Mouse (Mus musculus) intestine, postnatal 0 days (tissue): ENCODE data around the gene Cth. TPM values are rescaled to one million over a fixed set of nuclear protein-coding genes. Genes with fewer than 3 reads are reported as not detected.

Source experiments
- ATAC-seq: fragments of 200-750 bp; cut with Nextera tagmentation; 2 replicates; pipeline ENCODE4 v1.8.0; 2017; ENCODE audit warnings: mild to moderate bottlenecking, moderate TSS enrichment, moderate library complexity
- H3K27ac ChIP-seq: fragments of 300-500 bp; sonication (generic); 2 replicates; pipeline ENCODE4 v1.5.1; 2014; ENCODE audit warnings: mild to moderate bottlenecking, low read depth, low read length, moderate library complexity
- H3K27me3 ChIP-seq: fragments of 300-500 bp; sonication (generic); replicated peaks from 2 replicates; pipeline ENCODE4 v1.6.1; 2014; ENCODE audit warnings: low read length, mixed read lengths; ENCODE audit not compliant: control insufficient read depth, insufficient read depth
- H3K36me3 ChIP-seq: fragments of 300-500 bp; sonication (generic); 2 replicates; pipeline ENCODE4 v1.6.1; 2014; ENCODE audit warnings: mild to moderate bottlenecking, moderate library complexity; ENCODE audit not compliant: control insufficient read depth, insufficient read depth
- H3K4me1 ChIP-seq: fragments of 300-500 bp; sonication (generic); replicated peaks from 2 replicates; pipeline ENCODE4 v1.6.1; 2014; ENCODE audit warnings: antibody characterized with exemption, low read length, mixed read lengths; ENCODE audit not compliant: control insufficient read depth, insufficient read depth
- H3K4me2 ChIP-seq: fragments of 300-500 bp; sonication (generic); replicated peaks from 2 replicates; pipeline ENCODE4 v1.6.1; 2014; ENCODE audit warnings: low read depth, mild to moderate bottlenecking, moderate library complexity
- H3K4me3 ChIP-seq: fragments of 300-500 bp; sonication (generic); 2 replicates; pipeline ENCODE4 v1.5.1; 2014; ENCODE audit warnings: low read depth, low read length
- H3K9ac ChIP-seq: fragments of 300-500 bp; sonication (generic); 2 replicates; pipeline ENCODE4 v1.6.1; 2014; ENCODE audit warnings: mild to moderate bottlenecking, low read depth, low read length
- H3K9me3 ChIP-seq: fragments of 300-500 bp; sonication (generic); 2 replicates; pipeline ENCODE4 v1.6.1; 2016; ENCODE audit warnings: mixed run types; ENCODE audit not compliant: control insufficient read depth
- CTCF ChIP-seq: sonication (generic); IDR thresholded peaks from 2 replicates; pipeline ENCODE4 v1.5.1; 2016; ENCODE audit warnings: low read depth, mild to moderate bottlenecking, control low read depth, antibody characterized with exemption, moderate library complexity
- WGBS: fragments of 180-500 bp; shearing (Covaris S2); extraction: QIAGEN DNeasy Blood & Tissue Kit; methylation state at CpG from one replicate; pipeline ENCODE4 v1.1.7; 2014; 5-methylcytosine and 5-hydroxymethylcytosine counted together
- polyA plus RNA-seq: library from polyadenylated mRNA; unstranded; fragments of >200 nt; fragmentation: Nextera tagmentation; extraction: Ambion mirVana; gene quantifications from 2 replicates; pipeline ENCODE4 v1.2.1, GENCODE M21; 2015

Cth gene
- 14.7 and 19.7 TPM in 2 replicates for polyA plus RNA-seq

- H3K9ac ChIP-seq = peak within 1 kb of the TSS; percentile 56
- peak; percentile 18 for TF ChIP-seq CTCF
- peak; percentile 100 for ATAC-seq
- no peaks in the 10 kb centered on the region for H3K9me3 ChIP-seq
- no peaks in the 10 kb centered on the region; the same call in 1 of the 2 replicates for H3K36me3 ChIP-seq
- H3K4me1 ChIP-seq = 0 out of 2 replicates have a peak, but pooled peaks cover 2% of the 10 kb centered on the region
- no peaks in the 10 kb centered on the region for H3K27me3 ChIP-seq
- H3K4me3 ChIP-seq = peak within 1 kb of the TSS; percentile 46
- H3K4me2 ChIP-seq = peak within 1 kb of the TSS; percentile 87
- H3K27ac ChIP-seq = no peak within 1 kb of the TSS
- under 1% methylated on average over 30 of the region's 30 CpGs for WGBS
These were observed at the start of gene Cth for GRCm38 (mm10) chr3:157924692-157925328. Cth (minus strand) TSS chr3:157925077.

GRCm38 (mm10) chr3:157973236-157973635, 48.4 kb upstream of the Cth start:
- Histone ChIP-seq H3K4me2 (no peak overlapping the region), H3K27ac (no peak overlapping the region), H3K27me3 (no peaks in the 10 kb centered on the region), H3K4me3 (no peak overlapping the region), H3K36me3 (no peaks in the 10 kb centered on the region), H3K9me3 (no peaks in the 10 kb centered on the region), H3K4me1 (no peaks in the 10 kb centered on the region), H3K9ac (no peak overlapping the region)
- no peak for ATAC-seq
- WGBS = 98% methylated on average over 2 of the region's 2 CpGs
- TF ChIP-seq CTCF = peak; percentile 24; the same call in 1 of the 2 replicates

GRCm38 (mm10) chr3:157971151-157971550, 46.3 kb upstream of the Cth start:
- 91% methylated on average over 2 of the region's 2 CpGs for WGBS
- no peak for TF ChIP-seq CTCF
- no peak overlapping the region for H3K4me3 ChIP-seq

GRCm38 (mm10) chr3:157957320-157957719, 32.4 kb upstream of the Cth start:
- TF ChIP-seq CTCF = no peak
- Histone ChIP-seq H3K9ac (no peak overlapping the region), H3K4me2 (no peak overlapping the region), H3K9me3 (no peaks in the 10 kb centered on the region), H3K4me3 (no peak overlapping the region), H3K27me3 (no peaks in the 10 kb centered on the region), H3K27ac (no peak overlapping the region), H3K36me3 (no peaks in the 10 kb centered on the region), H3K4me1 (no peaks in the 10 kb centered on the region)
- no peak for ATAC-seq

More at GRCm38 (mm10) chr3:157971151-157971550, 46.3 kb upstream of the Cth start:
- Histone ChIP-seq H3K9me3 (no peaks in the 10 kb centered on the region), H3K36me3 (no peaks in the 10 kb centered on the region), H3K27ac (no peak overlapping the region), H3K4me2 (no peak overlapping the region), H3K4me1 (no peaks in the 10 kb centered on the region), H3K27me3 (no peaks in the 10 kb centered on the region), H3K9ac (no peak overlapping the region)
- no peak for ATAC-seq

GRCm38 (mm10) chr3:157956201-157956600, 31.3 kb upstream of the Cth start:
- Histone ChIP-seq H3K27me3 (no peaks in the 10 kb centered on the region), H3K9me3 (no peaks in the 10 kb centered on the region), H3K4me1 (no peaks in the 10 kb centered on the region), H3K4me3 (no peak overlapping the region), H3K9ac (no peak overlapping the region), H3K4me2 (no peak overlapping the region), H3K36me3 (no peaks in the 10 kb centered on the region), H3K27ac (no peak overlapping the region)
- no peak for TF ChIP-seq CTCF
- no peak for ATAC-seq
- 92% methylated on average over 3 of the region's 3 CpGs for WGBS

- H3K4me3 ChIP-seq = no peak overlapping the region
- WGBS = 83% methylated on average over 2 of the region's 2 CpGs
- no peak for ATAC-seq
- H3K4me1 ChIP-seq = no peaks in the 10 kb centered on the region
- H3K27ac ChIP-seq = no peak overlapping the region
- H3K36me3 ChIP-seq = no peaks in the 10 kb centered on the region
- no peak overlapping the region for H3K9ac ChIP-seq
- H3K4me2 ChIP-seq = no peak overlapping the region
- no peaks in the 10 kb centered on the region for H3K27me3 ChIP-seq
- no peak for TF ChIP-seq CTCF
- H3K9me3 ChIP-seq = no peaks in the 10 kb centered on the region
These were observed 30.6 kb upstream of the Cth start for GRCm38 (mm10) chr3:157955466-157955865.
